Mouse (Mus musculus) lung, embryonic 16.5 days (tissue): ENCODE measurements around the gene Cntnap5a. TPM values are rescaled to one million over a fixed set of nuclear protein-coding genes. Genes with fewer than 3 reads are reported as not detected.
"Not testable (repeated sequence)": the region's sequence is repeated elsewhere in the genome, so short reads cannot be mapped to it uniquely, and the experiment has no call there.

Source experiments
- ATAC-seq: fragments of 200-750 bp; cut with Nextera tagmentation; 2 replicates; pipeline ENCODE4 v1.8.0; 2017; ENCODE audit warnings: low read depth, mild to moderate bottlenecking, moderate library complexity
- H3K27ac ChIP-seq: fragments of 300-500 bp; sonication (generic); 2 replicates; pipeline ENCODE4 v1.5.1; 2014; ENCODE audit warnings: mild to moderate bottlenecking, control low read depth, low read length
- H3K27me3 ChIP-seq: fragments of 300-500 bp; sonication (generic); 2 replicates; pipeline ENCODE4 v1.6.1; 2014; ENCODE audit warnings: low read depth, low read length, mixed read lengths; ENCODE audit not compliant: control insufficient read depth, insufficient read depth
- H3K36me3 ChIP-seq: fragments of 300-500 bp; sonication (generic); 2 replicates; pipeline ENCODE4 v1.6.1; 2014; ENCODE audit warnings: low read length; ENCODE audit not compliant: control insufficient read depth, insufficient read depth
- H3K4me1 ChIP-seq: fragments of 300-500 bp; sonication (generic); replicated peaks from 2 replicates; pipeline ENCODE4 v1.6.1; 2014; ENCODE audit warnings: low read length, mixed read lengths; ENCODE audit not compliant: control insufficient read depth, insufficient read depth
- H3K4me2 ChIP-seq: fragments of 300-500 bp; sonication (generic); 2 replicates; pipeline ENCODE4 v1.6.1; 2014; ENCODE audit warnings: low read depth, low read length, control low read depth
- H3K4me3 ChIP-seq: fragments of 300-500 bp; sonication (generic); 2 replicates; pipeline ENCODE4 v1.5.1; 2014; ENCODE audit warnings: mild to moderate bottlenecking, low read length, control low read depth
- H3K9ac ChIP-seq: fragments of 300-500 bp; sonication (generic); 2 replicates; pipeline ENCODE4 v1.6.1; 2014; ENCODE audit warnings: low read length, control low read depth
- H3K9me3 ChIP-seq: fragments of 300-500 bp; sonication (generic); 2 replicates; pipeline ENCODE4 v1.6.1; 2016; ENCODE audit warnings: low read length; ENCODE audit not compliant: control insufficient read depth
- WGBS: fragments of 180-500 bp; shearing (Covaris S2); extraction: QIAGEN DNeasy Blood & Tissue Kit; methylation state at CpG from one replicate; pipeline ENCODE4 v1.1.7; 2014; 5-methylcytosine and 5-hydroxymethylcytosine counted together
- polyA plus RNA-seq: library from polyadenylated mRNA; unstranded; fragments of >200 nt; fragmentation: Nextera tagmentation; extraction: Ambion mirVana; gene quantifications from 2 replicates; pipeline ENCODE4 v1.2.1, GENCODE M21; 2015

The Cntnap5a gene
- polyA plus RNA-seq, 1 experiment from 2014 or later = not detected

- Histone ChIP-seq H3K9me3 (no peaks in the 10 kb centered on the region), H3K27me3 (no peaks in the 10 kb centered on the region), H3K4me2 (no peak overlapping the region), H3K9ac (no peak overlapping the region), H3K27ac (no peak overlapping the region), H3K36me3 (no peaks in the 10 kb centered on the region), H3K4me1 (no peaks in the 10 kb centered on the region), H3K4me3 (no peak overlapping the region)
- WGBS = 32% methylated on average over 1 of the region's 1 CpGs
- ATAC-seq = no peak
Observed at GRCm38 (mm10) chr1:116128450-116129246, 444.1 kb downstream of the Cntnap5a start.

GRCm38 (mm10) chr1:116132471-116132870 is 447.9 kb downstream of the Cntnap5a start:
- Histone ChIP-seq H3K27me3 (no peaks in the 10 kb centered on the region), H3K4me3 (no peak overlapping the region)
- no peak for ATAC-seq

DNA sequence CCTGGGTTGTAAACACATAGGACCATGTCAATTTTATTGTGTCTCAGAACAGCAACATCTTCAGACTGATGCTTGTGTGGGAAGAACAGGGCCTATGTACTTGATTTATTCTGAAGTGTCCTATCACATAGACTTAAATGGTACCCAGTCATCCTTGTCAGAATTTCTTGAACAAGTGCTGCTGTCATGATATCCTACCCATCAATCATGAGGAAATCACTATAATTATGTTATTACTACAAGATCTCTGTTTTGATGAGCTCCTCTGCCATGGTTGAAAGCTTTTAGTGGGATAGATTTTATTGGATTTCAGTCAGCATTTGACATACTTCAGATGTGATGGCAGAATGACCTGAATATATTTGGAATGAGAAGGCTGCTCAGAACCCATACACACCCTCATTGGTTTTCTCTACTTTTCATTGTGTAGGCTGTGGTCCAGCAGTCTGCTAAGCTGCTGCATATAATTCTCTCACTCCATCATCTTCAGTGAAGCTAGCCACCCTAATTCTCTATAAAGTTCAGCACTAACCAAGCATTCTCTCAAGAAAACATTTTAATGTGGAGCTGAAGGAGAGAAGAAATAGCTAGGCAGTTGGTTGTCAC is 465.3 kb downstream of the Cntnap5a start:
- no peak for ATAC-seq
- Histone ChIP-seq H3K4me1 (no peaks in the 10 kb centered on the region), H3K27ac (no peak overlapping the region), H3K9me3 (no peaks in the 10 kb centered on the region), H3K36me3 (no peaks in the 10 kb centered on the region), H3K4me2 (no peak overlapping the region), H3K4me3 (no peak overlapping the region), H3K9ac (no peak overlapping the region), H3K27me3 (no peaks in the 10 kb centered on the region)

More at GRCm38 (mm10) chr1:116132471-116132870, 447.9 kb downstream of the Cntnap5a start:
- Histone ChIP-seq H3K9ac (no peak overlapping the region), H3K4me1 (no peaks in the 10 kb centered on the region), H3K36me3 (no peaks in the 10 kb centered on the region), H3K9me3 (no peaks in the 10 kb centered on the region), H3K4me2 (no peak overlapping the region), H3K27ac (no peak overlapping the region)

DNA sequence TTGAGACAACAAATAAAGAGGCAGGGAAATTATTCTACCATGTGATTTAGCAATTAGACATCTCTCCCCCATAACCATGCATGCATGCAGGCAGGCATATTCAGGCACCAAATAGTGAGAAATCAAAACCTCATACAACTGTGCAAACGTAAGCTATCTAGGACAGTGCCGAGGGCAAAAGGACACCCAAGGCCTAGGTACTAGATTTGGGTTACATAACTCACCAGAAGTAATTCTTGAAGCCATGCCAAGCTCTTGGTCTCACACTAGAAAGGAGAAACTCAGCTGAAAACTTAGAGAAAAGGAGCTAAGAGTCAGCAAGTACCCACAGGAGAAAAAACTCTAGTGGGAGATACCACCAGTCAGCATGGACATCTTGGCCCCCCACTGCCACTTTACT is 499.9 kb downstream of the Cntnap5a start:
- Histone ChIP-seq H3K36me3 (no peaks in the 10 kb centered on the region), H3K27ac (no peak overlapping the region), H3K4me1 (no peaks in the 10 kb centered on the region), H3K9me3 (no peaks in the 10 kb centered on the region), H3K27me3 (no peaks in the 10 kb centered on the region), H3K9ac (no peak overlapping the region), H3K4me3 (no peak overlapping the region), H3K4me2 (no peak overlapping the region)
- 73% methylated on average over 2 of the region's 2 CpGs for WGBS
- no peak for ATAC-seq

- not testable (repeated sequence) for H3K9ac ChIP-seq, ATAC-seq, H3K36me3 ChIP-seq, H3K4me3 ChIP-seq, H3K27me3 ChIP-seq, H3K4me1 ChIP-seq, H3K27ac ChIP-seq, H3K4me2 ChIP-seq, H3K9me3 ChIP-seq
- 88% methylated on average over 1 of the region's 1 CpGs for WGBS
Observed at GRCm38 (mm10) chr1:116188142-116188541, 503.6 kb downstream of the Cntnap5a start.

DNA sequence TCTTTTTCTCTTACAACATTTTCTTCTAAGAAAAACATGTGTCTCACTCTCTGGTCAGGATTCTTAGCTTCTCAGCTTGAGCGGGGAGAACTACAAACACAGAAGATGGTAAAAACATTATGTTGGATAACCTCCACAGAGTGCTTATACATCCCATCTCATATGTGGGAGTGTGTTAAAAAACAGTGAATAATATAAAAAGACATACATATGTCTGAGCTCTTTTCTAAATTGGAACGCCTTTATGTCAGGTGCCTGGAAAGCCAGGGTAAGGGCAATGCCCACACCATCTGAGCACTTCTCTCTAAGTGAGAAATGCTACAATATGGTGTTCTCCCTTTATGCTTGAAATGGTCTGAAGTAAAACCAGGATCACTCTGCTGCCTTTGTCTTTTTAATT is 507.7 kb downstream of the Cntnap5a start:
- Histone ChIP-seq H3K9me3 (no peaks in the 10 kb centered on the region), H3K4me1 (no peaks in the 10 kb centered on the region), H3K4me3 (no peak overlapping the region), H3K27ac (no peak overlapping the region), H3K27me3 (no peaks in the 10 kb centered on the region), H3K4me2 (no peak overlapping the region), H3K36me3 (no peaks in the 10 kb centered on the region), H3K9ac (no peak overlapping the region)
- 85% methylated on average over 2 of the region's 2 CpGs for WGBS
- no peak for ATAC-seq

GRCm38 (mm10) chr1:116216883-116217282 is 532.3 kb downstream of the Cntnap5a start:
- H3K4me2 ChIP-seq = no peak overlapping the region
- no peaks in the 10 kb centered on the region for H3K9me3 ChIP-seq
- no peak for ATAC-seq
- no peak overlapping the region for H3K4me3 ChIP-seq
- no peaks in the 10 kb centered on the region for H3K27me3 ChIP-seq
- H3K27ac ChIP-seq = no peak overlapping the region
- H3K4me1 ChIP-seq = no peaks in the 10 kb centered on the region
- H3K36me3 ChIP-seq = no peaks in the 10 kb centered on the region
- no peak overlapping the region for H3K9ac ChIP-seq

- Histone ChIP-seq H3K4me2 (no peak overlapping the region), H3K4me3 (no peak overlapping the region), H3K9me3 (no peaks in the 10 kb centered on the region), H3K27me3 (no peaks in the 10 kb centered on the region), H3K4me1 (no peaks in the 10 kb centered on the region), H3K27ac (no peak overlapping the region), H3K9ac (no peak overlapping the region), H3K36me3 (no peaks in the 10 kb centered on the region)
- no peak for ATAC-seq
Observed at GRCm38 (mm10) chr1:116240538-116240937, 556.0 kb downstream of the Cntnap5a start.

- WGBS = 77% methylated on average over 2 of the region's 2 CpGs
- ATAC-seq = no peak
- Histone ChIP-seq H3K27ac (no peak overlapping the region), H3K9me3 (no peaks in the 10 kb centered on the region), H3K27me3 (no peaks in the 10 kb centered on the region), H3K4me1 (no peaks in the 10 kb centered on the region), H3K9ac (no peak overlapping the region), H3K36me3 (no peaks in the 10 kb centered on the region), H3K4me3 (no peak overlapping the region), H3K4me2 (no peak overlapping the region)
Observed at GRCm38 (mm10) chr1:116243856-116244255, 559.3 kb downstream of the Cntnap5a start.
